Mouse (Mus musculus) cerebellum, adult 2 months (tissue): ENCODE data around the gene Dhrs13. TPM values are rescaled to one million over a fixed set of nuclear protein-coding genes. Genes with fewer than 3 reads are reported as not detected.
A peak's percentile ranks its signal among the peaks of the same experiment; 100 is the strongest.

Source experiments
- DNase-seq, 2 experiments: peaks; one replicate each; pipeline ENCODE4 v3.0.0; 2021
- H3K27ac ChIP-seq: fragments of 200-500 bp; 2 replicates; pipeline ENCODE4 v1.5.1; 2012; ENCODE audit warnings: low read length, control low read depth, inconsistent platforms; ENCODE audit not compliant: insufficient read depth
- H3K27me3 ChIP-seq: fragments of 200-500 bp; 2 replicates; pipeline ENCODE4 v1.6.1; 2012; ENCODE audit warnings: inconsistent platforms, mild to moderate bottlenecking, low read length, moderate library complexity; ENCODE audit not compliant: control insufficient read depth, insufficient read depth
- H3K4me1 ChIP-seq: fragments of 200-500 bp; 2 replicates; pipeline ENCODE4 v1.6.1; 2011; ENCODE audit warnings: low read length; ENCODE audit not compliant: control insufficient read depth, insufficient read depth
- H3K4me3 ChIP-seq: fragments of 200-500 bp; replicated peaks from 2 replicates; pipeline ENCODE3; 2011; ENCODE audit warnings: mild to moderate bottlenecking, low read depth, low read length, control low read depth; ENCODE audit not compliant: insufficient read depth
- CTCF ChIP-seq: fragments of 200-500 bp; IDR thresholded peaks from 2 replicates; pipeline ENCODE4 v1.5.1; 2011; ENCODE audit warnings: low read depth, mild to moderate bottlenecking, control low read depth, low read length, moderate library complexity, borderline replicate concordance; ENCODE audit not compliant: insufficient read depth
- POLR2A ChIP-seq: fragments of 200-500 bp; IDR thresholded peaks from 2 replicates; pipeline ENCODE4 v1.6.1; 2011; ENCODE audit warnings: low read length, control low read depth, borderline replicate concordance; ENCODE audit not compliant: insufficient read depth
- WGBS: fragments of 180-500 bp; shearing (Covaris S2); methylation state at CpG from one replicate; pipeline ENCODE4 v1.1.7; 2018; 5-methylcytosine and 5-hydroxymethylcytosine counted together
- polyA plus RNA-seq: library from polyadenylated mRNA; depleted of rRNA; stranded (reverse); fragments of >200 nt; gene quantifications from 2 replicates; pipeline ENCODE4 v1.2.3, GENCODE M21; 2012

The Dhrs13 gene
- polyA plus RNA-seq, 1 experiment, result 18.8 TPM

GRCm38 (mm10) chr11:77989071-77989690, 42.9 kb upstream of the Dhrs13 start:
- H3K27me3 ChIP-seq, result no peaks in the 10 kb centered on the region
- H3K4me3 ChIP-seq, result no peak overlapping the region
- DNase-seq, result peak; percentile 55 to 84
- no peak overlapping the region for H3K27ac ChIP-seq
- 30% methylated on average over 13 of the region's 13 CpGs for WGBS
- TF ChIP-seq CTCF (no peak), POLR2A (no peak)
- H3K4me1 ChIP-seq, result peaks cover 10% of the 10 kb centered on the region; the same call in 1 of the 2 replicates

- no peak overlapping the region for H3K4me3 ChIP-seq
- DNase-seq, result no peak
- TF ChIP-seq CTCF (no peak), POLR2A (no peak)
- WGBS, result 17% methylated on average over 1 of the region's 1 CpGs
- no peak overlapping the region for H3K27ac ChIP-seq
- H3K27me3 ChIP-seq, result no peaks in the 10 kb centered on the region
- no peaks in the 10 kb centered on the region for H3K4me1 ChIP-seq
These were observed 36.5 kb upstream of the Dhrs13 start for GRCm38 (mm10) chr11:77995556-77995955.

GRCm38 (mm10) chr11:78006446-78006845, 25.6 kb upstream of the Dhrs13 start:
- H3K27me3 ChIP-seq, result no peaks in the 10 kb centered on the region
- H3K4me3 ChIP-seq, result no peak overlapping the region
- H3K27ac ChIP-seq, result no peak overlapping the region
- no peak for TF ChIP-seq POLR2A
- TF ChIP-seq CTCF, result no peak
- DNase-seq, result no peak
- 60% methylated on average over 5 of the region's 5 CpGs for WGBS
- no peaks in the 10 kb centered on the region for H3K4me1 ChIP-seq

- no peaks in the 10 kb centered on the region for H3K27me3 ChIP-seq
- WGBS, result 24% methylated on average over 4 of the region's 4 CpGs
- H3K4me1 ChIP-seq, result no peaks in the 10 kb centered on the region
- H3K4me3 ChIP-seq, result no peak overlapping the region
- no peak overlapping the region for H3K27ac ChIP-seq
- peak; percentile 58 to 75 for DNase-seq
- TF ChIP-seq POLR2A (no peak), CTCF (peak; percentile 79)
These were observed 12.4 kb upstream of the Dhrs13 start for GRCm38 (mm10) chr11:78019676-78020075.

GRCm38 (mm10) chr11:78023607-78024006, 8.5 kb upstream of the Dhrs13 start:
- TF ChIP-seq CTCF (peak; percentile 52; the same call in 1 of the 2 replicates), POLR2A (no peak)
- H3K27ac ChIP-seq, result no peak overlapping the region
- H3K4me1 ChIP-seq, result no peaks in the 10 kb centered on the region
- 45% methylated on average over 8 of the region's 8 CpGs for WGBS
- no peak for DNase-seq
- no peaks in the 10 kb centered on the region for H3K27me3 ChIP-seq
- no peak overlapping the region for H3K4me3 ChIP-seq

GRCm38 (mm10) chr11:78029240-78029639, 2.8 kb upstream of the Dhrs13 start:
- no peak overlapping the region for H3K27ac ChIP-seq
- H3K27me3 ChIP-seq, result no peaks in the 10 kb centered on the region
- TF ChIP-seq POLR2A (no peak), CTCF (no peak)
- 68% methylated on average over 8 of the region's 8 CpGs for WGBS
- H3K4me1 ChIP-seq, result no peaks in the 10 kb centered on the region; the same call in none of the 2 replicates
- DNase-seq, result no peak
- no peak overlapping the region for H3K4me3 ChIP-seq

GRCm38 (mm10) chr11:78030600-78030999, 1.5 kb upstream of the Dhrs13 start:
- no peak for DNase-seq
- H3K4me3 ChIP-seq, result no peak overlapping the region
- no peak overlapping the region for H3K27ac ChIP-seq
- WGBS, result 74% methylated on average over 2 of the region's 2 CpGs
- H3K27me3 ChIP-seq, result no peaks in the 10 kb centered on the region
- no peaks in the 10 kb centered on the region; the same call in none of the 2 replicates for H3K4me1 ChIP-seq
- TF ChIP-seq CTCF (no peak), POLR2A (no peak)

- TF ChIP-seq CTCF (no peak), POLR2A (no peak)
- no peak for DNase-seq
- H3K27ac ChIP-seq, result no peak overlapping the region
- no peak overlapping the region for H3K4me3 ChIP-seq
- WGBS, result 41% methylated on average over 6 of the region's 6 CpGs
- H3K4me1 ChIP-seq, result no peaks in the 10 kb centered on the region; the same call in none of the 2 replicates
- H3K27me3 ChIP-seq, result no peaks in the 10 kb centered on the region
These were observed 691 bp upstream of the Dhrs13 start for GRCm38 (mm10) chr11:78031389-78031788.
